Mouse (Mus musculus): ENCODE measurements around the gene Ggt6. TPM values are rescaled to one million over a fixed set of nuclear protein-coding genes. Genes with fewer than 3 reads are reported as not detected.
A peak's percentile ranks its signal among the peaks of the same experiment; 100 is the strongest.
"Not testable (repeated sequence)": the region's sequence is repeated elsewhere in the genome, so short reads cannot be mapped to it uniquely, and the experiment has no call there.

The Ggt6 gene
- polyA plus RNA-seq, 1 experiment from 2014 or later: 1.6 TPM

DNA sequence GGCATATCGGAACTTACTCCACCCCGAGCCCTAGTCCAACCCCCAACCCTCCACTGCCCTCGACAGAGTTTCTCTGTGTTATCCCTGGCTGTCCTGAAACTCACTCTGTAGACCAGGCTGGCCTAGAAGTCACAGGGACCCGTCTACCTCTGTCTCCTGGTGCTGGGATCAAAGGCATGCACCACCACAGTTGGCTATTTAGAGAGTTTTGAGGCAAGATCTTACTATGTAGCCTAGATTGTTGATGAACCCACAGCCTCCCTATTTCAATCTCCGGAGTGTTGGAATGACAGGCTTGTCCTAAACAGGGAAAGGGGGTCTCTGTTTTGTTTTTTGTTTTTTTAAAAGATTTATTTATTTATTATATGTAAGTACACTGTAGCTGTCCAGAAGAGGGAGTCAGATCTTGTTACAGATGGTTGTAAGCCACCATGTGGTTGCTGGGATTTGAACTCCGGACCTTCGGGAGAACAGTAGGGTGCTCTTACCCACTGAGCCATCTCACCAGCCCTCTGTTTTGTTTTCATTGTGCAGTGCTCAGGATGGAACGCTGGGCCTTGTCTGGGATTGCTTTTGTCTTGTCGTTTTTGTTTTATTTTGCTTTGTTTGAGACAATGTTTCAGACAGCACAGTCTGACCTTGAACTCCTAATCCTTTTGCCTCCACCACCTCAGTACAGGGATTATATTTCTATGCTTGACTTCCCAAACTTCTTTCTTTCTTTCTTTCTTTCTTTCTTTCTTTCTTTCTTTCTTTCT lies 4.8 kb upstream of the Ggt6 start:
- not testable (repeated sequence) for H3K27me3 ChIP-seq (ENCODE audit: insufficient read depth, low read length); H3K4me3 ChIP-seq (ENCODE audit: low read length); H3K9me3 ChIP-seq (ENCODE audit: low read length); H3K4me1 ChIP-seq (ENCODE audit: insufficient read depth, low read length); H3K36me3 ChIP-seq (ENCODE audit: insufficient read depth, low read length); H3K9ac ChIP-seq (replicated peaks; ENCODE audit: low read length); H3K27ac ChIP-seq (ENCODE audit: low read length); H3K4me2 ChIP-seq (replicated peaks; ENCODE audit: low read depth, low read length); ATAC-seq (ENCODE audit: low FRiP score, low TSS enrichment)
- 69% methylated on average over 9 of the region's 9 CpGs for WGBS

DNA sequence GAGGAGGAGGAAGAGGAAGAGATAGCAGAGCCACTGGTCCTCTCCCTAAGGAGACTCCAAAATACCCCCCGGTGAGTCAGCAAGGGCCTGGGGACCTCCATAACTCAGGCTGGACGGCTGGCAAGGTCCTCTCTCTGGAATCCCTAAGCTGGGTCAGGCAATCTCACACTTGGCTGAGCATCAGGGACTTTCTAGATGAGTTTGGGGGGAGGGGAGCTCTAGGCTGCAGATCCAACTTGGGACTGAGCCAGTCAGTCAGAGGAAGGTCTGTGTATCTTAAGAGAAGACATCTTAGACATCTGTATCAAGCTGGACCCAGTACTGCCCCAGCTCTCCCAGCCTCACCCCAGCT lies 344 bp downstream of the Ggt6 start:
- Histone ChIP-seq H3K9ac (replicated peaks; ENCODE audit: low read length) (peak overlapping the region; percentile 20; the same call in 1 of the 2 replicates), H3K4me1 (ENCODE audit: insufficient read depth, low read length) (peaks cover 20% of the 10 kb centered on the region), H3K4me2 (replicated peaks; ENCODE audit: low read depth, low read length) (0 out of 2 replicates have a peak overlapping the region, but pooled peaks have one; percentile 4), H3K27ac (ENCODE audit: low read length) (peak overlapping the region; percentile 74), H3K4me3 (ENCODE audit: low read length) (no peak overlapping the region), H3K9me3 (ENCODE audit: low read length) (no peaks in the 10 kb centered on the region), H3K36me3 (ENCODE audit: insufficient read depth, low read length) (no peaks in the 10 kb centered on the region), H3K27me3 (ENCODE audit: insufficient read depth, low read length) (no peaks in the 10 kb centered on the region)
- ATAC-seq (ENCODE audit: low FRiP score, low TSS enrichment): peak; percentile 81
- WGBS: 4% methylated on average over 2 of the region's 2 CpGs

- Histone ChIP-seq H3K4me1 (ENCODE audit: insufficient read depth, low read length) (peaks cover 20% of the 10 kb centered on the region), H3K36me3 (ENCODE audit: insufficient read depth, low read length) (no peaks in the 10 kb centered on the region), H3K9ac (replicated peaks; ENCODE audit: low read length) (no peak overlapping the region), H3K27me3 (ENCODE audit: insufficient read depth, low read length) (no peaks in the 10 kb centered on the region), H3K4me2 (replicated peaks; ENCODE audit: low read depth, low read length) (no peak overlapping the region), H3K27ac (ENCODE audit: low read length) (0 out of 2 replicates have a peak overlapping the region, but pooled peaks have one; percentile 74), H3K4me3 (ENCODE audit: low read length) (no peak overlapping the region), H3K9me3 (ENCODE audit: low read length) (no peaks in the 10 kb centered on the region)
- WGBS: 62% methylated on average over 5 of the region's 5 CpGs
- ATAC-seq (ENCODE audit: low FRiP score, low TSS enrichment): no peak
Measured at GRCm38 (mm10) chr11:72436271-72436670, 945 bp downstream of the Ggt6 start.

- no peak overlapping the region for H3K4me3 ChIP-seq (ENCODE audit: low read length)
- H3K4me1 ChIP-seq (ENCODE audit: insufficient read depth, low read length): peaks cover 22% of the 10 kb centered on the region
- no peak overlapping the region for H3K9ac ChIP-seq (replicated peaks; ENCODE audit: low read length)
- H3K36me3 ChIP-seq (ENCODE audit: insufficient read depth, low read length): no peaks in the 10 kb centered on the region
- H3K9me3 ChIP-seq (ENCODE audit: low read length): no peaks in the 10 kb centered on the region
- 80% methylated on average over 16 of the region's 16 CpGs for WGBS
- no peaks in the 10 kb centered on the region for H3K27me3 ChIP-seq (ENCODE audit: insufficient read depth, low read length)
- ATAC-seq (ENCODE audit: low FRiP score, low TSS enrichment): no peak
- no peak overlapping the region for H3K4me2 ChIP-seq (replicated peaks; ENCODE audit: low read depth, low read length)
- no peak overlapping the region for H3K27ac ChIP-seq (ENCODE audit: low read length)
Measured at GRCm38 (mm10) chr11:72436756-72437650, 1.7 kb downstream of the Ggt6 start.

DNA sequence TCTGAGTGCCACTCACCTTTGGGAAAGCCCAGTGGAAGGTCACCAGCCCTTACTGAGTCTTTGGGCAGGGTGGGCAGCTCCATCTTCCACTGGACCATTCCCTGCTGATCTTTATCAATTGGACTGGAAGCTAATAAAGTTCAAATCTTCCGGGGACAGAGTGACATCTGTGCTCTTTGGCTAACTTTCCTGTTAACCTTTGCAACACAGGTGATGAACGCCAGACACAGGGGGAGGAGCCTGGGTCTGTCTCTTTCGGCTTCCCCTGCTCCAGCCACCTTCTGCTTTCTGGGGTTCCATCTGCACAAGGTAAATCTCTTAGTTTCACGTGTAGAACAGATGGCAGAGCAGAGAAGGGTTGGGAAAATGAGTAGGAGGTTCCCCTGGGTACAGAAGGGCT lies 3.1 kb downstream of the Ggt6 start:
- Histone ChIP-seq H3K4me1 (ENCODE audit: insufficient read depth, low read length) (peaks cover 32% of the 10 kb centered on the region), H3K36me3 (ENCODE audit: insufficient read depth, low read length) (peaks cover 10% of the 10 kb centered on the region), H3K9ac (replicated peaks; ENCODE audit: low read length) (no peak overlapping the region), H3K9me3 (ENCODE audit: low read length) (no peaks in the 10 kb centered on the region), H3K4me2 (replicated peaks; ENCODE audit: low read depth, low read length) (no peak overlapping the region), H3K27ac (ENCODE audit: low read length) (no peak overlapping the region), H3K27me3 (ENCODE audit: insufficient read depth, low read length) (no peaks in the 10 kb centered on the region), H3K4me3 (ENCODE audit: low read length) (no peak overlapping the region)
- WGBS: 54% methylated on average over 4 of the region's 4 CpGs
- ATAC-seq (ENCODE audit: low FRiP score, low TSS enrichment): no peak

GRCm38 (mm10) chr11:72440597-72440964 lies 5.3 kb downstream of the Ggt6 start:
- WGBS: 45% methylated on average over 6 of the region's 6 CpGs
- H3K27me3 ChIP-seq (ENCODE audit: insufficient read depth, low read length); H3K9me3 ChIP-seq (ENCODE audit: low read length); ATAC-seq (ENCODE audit: low FRiP score, low TSS enrichment): not testable (repeated sequence)
- H3K36me3 ChIP-seq (ENCODE audit: insufficient read depth, low read length): peaks cover 30% of the 10 kb centered on the region
- H3K9ac ChIP-seq (replicated peaks; ENCODE audit: low read length): peak overlapping the region; percentile 82
- H3K4me3 ChIP-seq (ENCODE audit: low read length): peak overlapping the region; percentile 72
- peaks cover 22% of the 10 kb centered on the region for H3K4me1 ChIP-seq (ENCODE audit: insufficient read depth, low read length)
- peak overlapping the region; percentile 91 for H3K27ac ChIP-seq (ENCODE audit: low read length)
- peak overlapping the region; percentile 72 for H3K4me2 ChIP-seq (replicated peaks; ENCODE audit: low read depth, low read length)

- Histone ChIP-seq H3K9ac (replicated peaks; ENCODE audit: low read length) (peak within 1 kb of the TSS; percentile 82), H3K4me2 (replicated peaks; ENCODE audit: low read depth, low read length) (peak within 1 kb of the TSS; percentile 72), H3K27ac (ENCODE audit: low read length) (peak within 1 kb of the TSS; percentile 91), H3K9me3 (ENCODE audit: low read length) (no peaks in the 10 kb centered on the region), H3K27me3 (ENCODE audit: insufficient read depth, low read length) (no peaks in the 10 kb centered on the region), H3K4me1 (ENCODE audit: insufficient read depth, low read length) (peaks cover 17% of the 10 kb centered on the region), H3K36me3 (ENCODE audit: insufficient read depth, low read length) (peaks cover 36% of the 10 kb centered on the region), H3K4me3 (ENCODE audit: low read length) (peak within 1 kb of the TSS; percentile 72)
- WGBS: under 1% methylated on average over 46 of the region's 46 CpGs
- ATAC-seq (ENCODE audit: low FRiP score, low TSS enrichment): peak; percentile 90
Measured at GRCm38 (mm10) chr11:72440965-72441664, 5.8 kb downstream of the Ggt6 start, which contains the start of gene Mybbp1a. Gene Mybbp1a (plus strand): TSS chr11:72441355.

- H3K36me3 ChIP-seq (ENCODE audit: insufficient read depth, low read length): peaks cover 90% of the 10 kb centered on the region
- 86% methylated on average over 6 of the region's 6 CpGs for WGBS
- H3K4me2 ChIP-seq (replicated peaks; ENCODE audit: low read depth, low read length): no peak overlapping the region
- peaks cover 11% of the 10 kb centered on the region for H3K4me1 ChIP-seq (ENCODE audit: insufficient read depth, low read length)
- no peak for ATAC-seq (ENCODE audit: low FRiP score, low TSS enrichment)
- no peaks in the 10 kb centered on the region for H3K27me3 ChIP-seq (ENCODE audit: insufficient read depth, low read length)
- H3K27ac ChIP-seq (ENCODE audit: low read length): no peak overlapping the region
- H3K9ac ChIP-seq (replicated peaks; ENCODE audit: low read length): no peak overlapping the region
- H3K9me3 ChIP-seq (ENCODE audit: low read length): no peaks in the 10 kb centered on the region
- H3K4me3 ChIP-seq (ENCODE audit: low read length): no peak overlapping the region
Measured at GRCm38 (mm10) chr11:72446311-72447105, 11.2 kb downstream of the Ggt6 start.

GRCm38 (mm10) chr11:72447475-72447874 lies 12.1 kb downstream of the Ggt6 start:
- no peak for ATAC-seq (ENCODE audit: low FRiP score, low TSS enrichment)
- Histone ChIP-seq H3K4me2 (replicated peaks; ENCODE audit: low read depth, low read length) (no peak overlapping the region), H3K4me1 (ENCODE audit: insufficient read depth, low read length) (peaks cover 5% of the 10 kb centered on the region), H3K4me3 (ENCODE audit: low read length) (no peak overlapping the region), H3K36me3 (ENCODE audit: insufficient read depth, low read length) (peaks cover 99% of the 10 kb centered on the region), H3K9me3 (ENCODE audit: low read length) (no peaks in the 10 kb centered on the region), H3K27ac (ENCODE audit: low read length) (no peak overlapping the region), H3K27me3 (ENCODE audit: insufficient read depth, low read length) (no peaks in the 10 kb centered on the region), H3K9ac (replicated peaks; ENCODE audit: low read length) (no peak overlapping the region)
- 81% methylated on average over 8 of the region's 8 CpGs for WGBS
